Mouse (Mus musculus) heart, postnatal 0 days (tissue): ENCODE results near the gene Dmap1.

Experiments
- CTCF ChIP-seq: IDR thresholded peaks from 2 replicates; pipeline ENCODE4 v1.5.1; 2016; ENCODE audit warnings: antibody characterized with exemption, control low read depth, low read depth
- EP300 ChIP-seq: IDR thresholded peaks from 2 replicates; pipeline ENCODE4 v1.6.1; 2016; ENCODE audit warnings: antibody characterized with exemption, low read depth

GRCm38 (mm10) chr4:117683048-117683768 is 1.1 kb upstream of the Dmap1 start:
- TF ChIP-seq CTCF, result no peak
- no peak for TF ChIP-seq EP300
